ENCODE assay signal across 14 mouse cellular contexts in genomic region chr3:99249906-99250305, GRCm38 (mm10). TPM values are rescaled to one million over a fixed set of nuclear protein-coding genes. Genes with fewer than 3 reads are reported as not detected.
DNase-seq lines count a peak whose midpoint lies in the region; ATAC-seq and TF ChIP-seq lines count a peak whose summit lies in the region.
"Had no signal": no experiment of that assay in that cellular context is flagged by ENCODE, and none has a peak within 500 bp of the region (broad histone marks: within the 10 kb centered on the region; RNA-seq: fewer than 3 reads in every experiment).

No protein-coding gene starts in this region.

- TF ChIP-seq CTCF in lung, embryonic 14.5 days (IDR thresholded peaks at IDR 0.05; ENCODE audit: low read depth), result no peak; the same call in 1 of the 2 replicates

- no peak overlapping the region for H3K9ac ChIP-seq in forebrain, embryonic 15.5 days (replicated peaks)
- H3K9ac ChIP-seq in lung, embryonic 14.5 days, result no peak overlapping the region
- H3K9ac ChIP-seq in embryonic facial prominence, embryonic 11.5 days (replicated peaks; ENCODE audit: low read length), result no peak overlapping the region
- no peak overlapping the region for H3K9ac ChIP-seq in neural tube, embryonic 11.5 days (ENCODE audit: low read length)
- H3K9ac ChIP-seq: liver, embryonic 14.5 days had no signal

- no peaks in the 10 kb centered on the region for H3K36me3 ChIP-seq in forebrain, embryonic 10.5 days (replicated peaks)
- no peaks in the 10 kb centered on the region for H3K36me3 ChIP-seq in forebrain, embryonic 15.5 days
- no peaks in the 10 kb centered on the region for H3K36me3 ChIP-seq in lung, embryonic 14.5 days (ENCODE audit: insufficient read depth)
- no peaks in the 10 kb centered on the region for H3K36me3 ChIP-seq in embryonic facial prominence, embryonic 11.5 days (replicated peaks; ENCODE audit: control insufficient read depth, insufficient read depth, low read depth, low read length)
- no peaks in the 10 kb centered on the region for H3K36me3 ChIP-seq in neural tube, embryonic 11.5 days (ENCODE audit: control insufficient read depth, insufficient read depth, low read length)

- peak; percentile 49 for DNase-seq in forebrain, embryonic 10.5 days (ENCODE audit: extremely low spot score, low spot score)
- peak; percentile 18 for DNase-seq in lung, embryonic 14.5 days
- no peak for DNase-seq in lung, postnatal 25 days (ENCODE audit: low spot score)
- peak; percentile 57 for DNase-seq in embryonic facial prominence, embryonic 11.5 days (ENCODE audit: low spot score)
- DNase-seq in neural tube, embryonic 11.5 days (ENCODE audit: low spot score), result peak; percentile 48
- no peak for DNase-seq in left cerebral cortex, postnatal 36 days (ENCODE audit: low spot score in 2 of 2)
- DNase-seq in ovary, adult 18-20 months (ENCODE audit: low spot score), result no peak
- DNase-seq: adrenal gland, adult 2 months; cerebellum, postnatal 25 days; kidney, adult 8-10 months; lung, postnatal 4 days; thymus, adult 2 months had no signal

- peaks cover 38% of the 10 kb centered on the region for H3K4me1 ChIP-seq in forebrain, embryonic 10.5 days
- peaks cover 12% of the 10 kb centered on the region for H3K4me1 ChIP-seq in forebrain, embryonic 15.5 days
- no peaks in the 10 kb centered on the region for H3K4me1 ChIP-seq in lung, embryonic 14.5 days (ENCODE audit: insufficient read depth)
- H3K4me1 ChIP-seq in embryonic facial prominence, embryonic 11.5 days (ENCODE audit: control insufficient read depth, insufficient read depth, low read length), result no peaks in the 10 kb centered on the region; the same call in 1 of the 2 replicates
- peaks cover 7% of the 10 kb centered on the region; the same call in 1 of the 2 replicates for H3K4me1 ChIP-seq in neural tube, embryonic 11.5 days (ENCODE audit: control insufficient read depth, insufficient read depth, low read length)

- H3K27ac ChIP-seq in forebrain, embryonic 10.5 days, result no peak overlapping the region
- H3K27ac ChIP-seq in forebrain, embryonic 15.5 days (replicated peaks), result no peak overlapping the region
- H3K27ac ChIP-seq in lung, embryonic 14.5 days (ENCODE audit: low read depth), result no peak overlapping the region
- no peak overlapping the region for H3K27ac ChIP-seq in embryonic facial prominence, embryonic 11.5 days (replicated peaks; ENCODE audit: low read depth, low read length)
- H3K27ac ChIP-seq in neural tube, embryonic 11.5 days (ENCODE audit: low read depth, low read length), result no peak overlapping the region
- H3K27ac ChIP-seq: liver, embryonic 14.5 days had no signal

- no peak overlapping the region for H3K4me3 ChIP-seq in forebrain, embryonic 10.5 days
- no peak overlapping the region for H3K4me3 ChIP-seq in forebrain, embryonic 15.5 days
- no peak overlapping the region for H3K4me3 ChIP-seq in lung, embryonic 14.5 days (ENCODE audit: low read depth, low read length)
- no peak overlapping the region for H3K4me3 ChIP-seq in embryonic facial prominence, embryonic 11.5 days (ENCODE audit: low read depth, low read length)
- no peak overlapping the region for H3K4me3 ChIP-seq in neural tube, embryonic 11.5 days (ENCODE audit: low read depth, low read length)

- no peaks in the 10 kb centered on the region for H3K9me3 ChIP-seq in forebrain, embryonic 10.5 days
- no peaks in the 10 kb centered on the region for H3K9me3 ChIP-seq in forebrain, embryonic 15.5 days
- H3K9me3 ChIP-seq in lung, embryonic 14.5 days (ENCODE audit: low read depth, low read length), result no peaks in the 10 kb centered on the region
- no peaks in the 10 kb centered on the region for H3K9me3 ChIP-seq in embryonic facial prominence, embryonic 11.5 days (replicated peaks; ENCODE audit: control insufficient read depth, low read length)
- no peaks in the 10 kb centered on the region for H3K9me3 ChIP-seq in neural tube, embryonic 11.5 days (ENCODE audit: control insufficient read depth, low read length)

- WGBS in forebrain, embryonic 10.5 days, result 0% methylated on average over 6 of the region's 6 CpGs
- WGBS in forebrain, embryonic 15.5 days, result 0% methylated on average over 6 of the region's 6 CpGs
- 0% methylated on average over 6 of the region's 6 CpGs for WGBS in lung, embryonic 14.5 days
- 0% methylated on average over 6 of the region's 6 CpGs for WGBS in embryonic facial prominence, embryonic 11.5 days
- WGBS in neural tube, embryonic 11.5 days, result 0% methylated on average over 6 of the region's 6 CpGs

- ATAC-seq in forebrain, embryonic 15.5 days (replicated peaks), result no peak
- ATAC-seq in lung, embryonic 14.5 days (ENCODE audit: insufficient read depth), result no peak
- no peak for ATAC-seq in embryonic facial prominence, embryonic 11.5 days (replicated peaks; ENCODE audit: insufficient number of reproducible peaks, low FRiP score, low TSS enrichment, low read depth)
- no peak for ATAC-seq in neural tube, embryonic 11.5 days (ENCODE audit: insufficient read depth, low FRiP score, low TSS enrichment)

- H3K27me3 ChIP-seq in forebrain, embryonic 10.5 days (ENCODE audit: poor library complexity, severe bottlenecking), result peaks cover 100% of the 10 kb centered on the region
- H3K27me3 ChIP-seq in forebrain, embryonic 15.5 days, result peaks cover 90% of the 10 kb centered on the region
- peaks cover 100% of the 10 kb centered on the region for H3K27me3 ChIP-seq in lung, embryonic 14.5 days (ENCODE audit: insufficient read depth, low read length)
- peaks cover 69% of the 10 kb centered on the region for H3K27me3 ChIP-seq in embryonic facial prominence, embryonic 11.5 days (ENCODE audit: control insufficient read depth, insufficient read depth, low read length)
- peaks cover 99% of the 10 kb centered on the region for H3K27me3 ChIP-seq in neural tube, embryonic 11.5 days (ENCODE audit: control insufficient read depth, insufficient read depth, low read length)

- no peak overlapping the region for H3K4me2 ChIP-seq in forebrain, embryonic 15.5 days (replicated peaks)
- no peak overlapping the region for H3K4me2 ChIP-seq in lung, embryonic 14.5 days
- H3K4me2 ChIP-seq in embryonic facial prominence, embryonic 11.5 days (ENCODE audit: low read depth, low read length), result no peak overlapping the region
- H3K4me2 ChIP-seq in neural tube, embryonic 11.5 days (ENCODE audit: low read depth), result no peak overlapping the region

- intact Hi-C loops in left cerebral cortex, postnatal 36 days (cut with DNase I), result no loop called here

RNA-seq across cellular contexts. Expression of gene Tbx15, which starts 9.7 kb away (rescaled TPM):
- polyA plus RNA-seq in forebrain, embryonic 10.5 days (2016; fragmentation: Nextera tagmentation; extraction: Ambion mirVana), result 1.4 and 2.8 TPM in 2 replicates
- polyA plus RNA-seq in forebrain, embryonic 15.5 days (2015; fragmentation: Nextera tagmentation; extraction: Ambion mirVana), result 0.56 and 0.69 TPM in 2 replicates
- 0.05 and 0.28 TPM in 2 replicates for polyA plus RNA-seq in lung, embryonic 14.5 days (2014; fragmentation: Nextera tagmentation; extraction: Ambion mirVana)
- polyA plus RNA-seq in embryonic facial prominence, embryonic 11.5 days (2014; fragmentation: Nextera tagmentation; extraction: Ambion mirVana), result 7.1 and 8.3 TPM in 2 replicates
- 2.1 and 2.6 TPM in 2 replicates for polyA plus RNA-seq in neural tube, embryonic 11.5 days (2014; fragmentation: Nextera tagmentation; extraction: Ambion mirVana)
- 1 to 10 TPM in 1 of 2 experiments, under 1 TPM in 1; 0.84 to 1.1 TPM for total RNA-seq in left cerebral cortex, postnatal 36 days (2021)

Comparison
In these comparisons a context has a peak if more than half of its experiments do, and no peak if none do; other contexts are left out.
1. DNase-seq: peak in forebrain, embryonic 10.5 days (single experiment), lung, embryonic 14.5 days (single experiment), embryonic facial prominence, embryonic 11.5 days (single experiment) and neural tube, embryonic 11.5 days (single experiment); none in lung, postnatal 25 days (single experiment), left cerebral cortex, postnatal 36 days (0 of 2) and ovary, adult 18-20 months (single experiment).